ENCODE assay signal across 9 mouse cellular contexts in the genomic region with DNA sequence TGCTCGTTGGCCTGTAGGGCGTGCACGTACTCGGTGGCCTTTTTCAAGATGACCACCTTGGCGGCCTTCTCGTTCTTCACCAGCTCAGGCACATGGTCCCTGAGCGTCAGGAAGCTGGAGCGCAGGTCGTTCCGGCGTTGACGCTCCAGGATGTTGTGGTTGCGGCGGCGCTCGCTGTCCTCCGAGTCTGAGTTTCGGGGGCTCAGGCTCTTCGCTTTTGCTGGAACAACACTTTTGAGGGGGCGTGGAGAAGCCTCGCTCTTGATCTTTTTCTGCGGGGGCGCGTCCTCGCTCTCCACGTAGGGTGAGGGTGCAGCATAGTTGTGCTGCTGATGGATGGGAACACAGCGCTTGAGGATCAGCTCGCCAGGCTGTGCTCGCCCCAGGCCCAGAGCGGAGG. TPM values are rescaled to one million over a fixed set of nuclear protein-coding genes. Genes with fewer than 3 reads are reported as not detected.
DNase-seq lines count a peak whose midpoint lies in the region; ATAC-seq and TF ChIP-seq lines count a peak whose summit lies in the region.
"Had no signal": no experiment of that assay in that cellular context is flagged by ENCODE, and none has a peak within 500 bp of the region (broad histone marks: within the 10 kb centered on the region; RNA-seq: fewer than 3 reads in every experiment).

No protein-coding gene starts in this region.

- no peak for TF ChIP-seq POLR2A in thymus, adult 2 months (IDR thresholded peaks at IDR 0.05; ENCODE audit: control insufficient read depth, extremely low read depth, insufficient read depth, low read length, poor library complexity)

- peak overlapping the region; percentile 88 for H3K4me2 ChIP-seq in kidney, postnatal 0 days (ENCODE audit: low read length)
- H3K4me2 ChIP-seq in hindbrain, embryonic 12.5 days (replicated peaks): peak overlapping the region; percentile 93

- no peak for DNase-seq in kidney, postnatal 0 days (ENCODE audit: low spot score)
- DNase-seq in kidney, adult 9 months: no peak
- peak; percentile 65 for DNase-seq in thymus, adult 2 months
- no peak for DNase-seq in lung, postnatal 10 days
- DNase-seq in adrenal gland, postnatal 14 days: no peak

- H3K27ac ChIP-seq in kidney, postnatal 0 days: no peak overlapping the region
- 0 out of 2 replicates have a peak overlapping the region, but pooled peaks have one; percentile 94 for H3K27ac ChIP-seq in hindbrain, embryonic 12.5 days
- H3K27ac ChIP-seq in thymus, adult 2 months (ENCODE audit: control insufficient read depth, insufficient read depth, low read length): no peak overlapping the region
- H3K27ac ChIP-seq: liver, embryonic 14.5 days had no signal

- no peaks in the 10 kb centered on the region for H3K9me3 ChIP-seq in kidney, postnatal 0 days (replicated peaks; ENCODE audit: low read length)
- no peaks in the 10 kb centered on the region for H3K9me3 ChIP-seq in hindbrain, embryonic 12.5 days (replicated peaks)

- 45% methylated on average over 30 of the region's 30 CpGs for WGBS in kidney, postnatal 0 days
- 73% methylated on average over 30 of the region's 30 CpGs for WGBS in hindbrain, embryonic 12.5 days
- WGBS in thymus, adult 2 months: 8% methylated on average over 30 of the region's 30 CpGs

- H3K9ac ChIP-seq in kidney, postnatal 0 days (ENCODE audit: low read depth, low read length): peak overlapping the region; percentile 44; the same call in 1 of the 2 replicates
- no peak overlapping the region; the same call in 1 of the 2 replicates for H3K9ac ChIP-seq in hindbrain, embryonic 12.5 days
- H3K9ac ChIP-seq: liver, embryonic 14.5 days had no signal

- ATAC-seq in kidney, postnatal 0 days (replicated peaks; ENCODE audit: low FRiP score, low read depth): no peak
- ATAC-seq in common myeloid progenitor, adult 5-6 weeks (replicated peaks; ENCODE audit: low read depth, poor library complexity, severe bottlenecking): peak; percentile 23
- ATAC-seq in hindbrain, embryonic 12.5 days (ENCODE audit: low FRiP score): no peak
- ATAC-seq in megakaryocyte progenitor cell, adult 5-6 weeks (replicated peaks; ENCODE audit: poor library complexity): peak; percentile 18; the same call in 1 of the 2 replicates

- H3K4me3 ChIP-seq in kidney, postnatal 0 days (replicated peaks; ENCODE audit: low read depth, low read length): peak overlapping the region; percentile 81
- H3K4me3 ChIP-seq in hindbrain, embryonic 12.5 days: peak overlapping the region; percentile 82
- H3K4me3 ChIP-seq in thymus, adult 2 months (ENCODE audit: control insufficient read depth, insufficient read depth, low read length): peak overlapping the region; percentile 28

- H3K36me3 ChIP-seq in kidney, postnatal 0 days (ENCODE audit: insufficient read depth, low read length): peaks cover 11% of the 10 kb centered on the region; the same call in 1 of the 2 replicates
- H3K36me3 ChIP-seq in hindbrain, embryonic 12.5 days: peaks cover 26% of the 10 kb centered on the region
- no peaks in the 10 kb centered on the region for H3K36me3 ChIP-seq in thymus, adult 2 months (ENCODE audit: control insufficient read depth, insufficient read depth, low read length)

- H3K27me3 ChIP-seq in kidney, postnatal 0 days (ENCODE audit: insufficient read depth, low read length): no peaks in the 10 kb centered on the region
- no peaks in the 10 kb centered on the region for H3K27me3 ChIP-seq in hindbrain, embryonic 12.5 days
- H3K27me3 ChIP-seq in thymus, adult 2 months (ENCODE audit: control insufficient read depth, insufficient read depth, low read length): peaks cover 9% of the 10 kb centered on the region

- no peak for TF ChIP-seq CTCF in kidney, postnatal 0 days (IDR thresholded peaks at IDR 0.05; ENCODE audit: low read depth)
- TF ChIP-seq CTCF in thymus, adult 2 months (IDR thresholded peaks at IDR 0.05; ENCODE audit: borderline replicate concordance, control insufficient read depth, extremely low read depth, insufficient read depth, low read length, poor library complexity): no peak

- 0 out of 2 replicates have a peak, but pooled peaks cover 3% of the 10 kb centered on the region for H3K4me1 ChIP-seq in kidney, postnatal 0 days (replicated peaks; ENCODE audit: insufficient read depth, low read length)
- H3K4me1 ChIP-seq in hindbrain, embryonic 12.5 days: peaks cover 18% of the 10 kb centered on the region
- H3K4me1 ChIP-seq in thymus, adult 2 months (replicated peaks; ENCODE audit: control insufficient read depth, insufficient read depth, low read length): peaks cover 44% of the 10 kb centered on the region

RNA-seq across cellular contexts. Expression of a gene that starts 4.6 kb away (rescaled TPM):
- 76.7 and 86.9 TPM in 2 replicates for polyA plus RNA-seq in kidney, postnatal 0 days (2015; fragmentation: Nextera tagmentation; extraction: Ambion mirVana)
- total RNA-seq in common myeloid progenitor, adult 5-6 weeks (2017): 10.7 and 12.9 TPM in 2 replicates
- 81.6 and 85.3 TPM in 2 replicates for polyA plus RNA-seq in hindbrain, embryonic 12.5 days (2016; fragmentation: Nextera tagmentation; extraction: Ambion mirVana)
- 0.64 and 2.5 TPM in 2 replicates for total RNA-seq in megakaryocyte progenitor cell, adult 5-6 weeks (2015)
- total RNA-seq in megakaryocyte progenitor cell, adult 5-6 weeks (2017): 0.71 and 2.3 TPM in 2 replicates
- 2.9 and 3.4 TPM in 2 replicates for polyA plus RNA-seq in thymus, adult 2 months (2012; rRNA removed)
- 7.8 and 7.9 TPM in 2 replicates for total RNA-seq in adrenal gland, postnatal 14 days (2021)

Comparison
In these comparisons a context has a peak if more than half of its experiments do, and no peak if none do; other contexts are left out.
1. ATAC-seq: peak in common myeloid progenitor, adult 5-6 weeks (single experiment) and megakaryocyte progenitor cell, adult 5-6 weeks (single experiment); none in kidney, postnatal 0 days (single experiment) and hindbrain, embryonic 12.5 days (single experiment).
2. H3K4me3 ChIP-seq: peak in every context shown above with its lines; median percentile 82 in hindbrain, embryonic 12.5 days; 81 in kidney, postnatal 0 days; 28 in thymus, adult 2 months.